Mouse (Mus musculus) neural tube, embryonic 10.5 days (tissue): ENCODE measurements around the gene Tbc1d21.

ENCODE experiments used
- DNase-seq: peaks from one replicate; pipeline ENCODE4 v3.0.0-alpha.2; 2017; ENCODE audit warnings: low spot score; ENCODE audit errors: extremely low spot score

Tbc1d21 gene

GRCm38 (mm10) chr9:58345963-58346362 is 24.3 kb downstream of the Tbc1d21 start:
- no peak for DNase-seq

- DNase-seq, result no peak
Observed at GRCm38 (mm10) chr9:58341795-58342194, 28.5 kb downstream of the Tbc1d21 start.

- DNase-seq, result no peak
Observed at GRCm38 (mm10) chr9:58336650-58337281, 33.5 kb downstream of the Tbc1d21 start.

- DNase-seq, result no peak
Observed at GRCm38 (mm10) chr9:58331276-58331675, 39.0 kb downstream of the Tbc1d21 start.

GRCm38 (mm10) chr9:58330293-58330692 is 40.0 kb downstream of the Tbc1d21 start:
- DNase-seq, result peak; percentile 48

GRCm38 (mm10) chr9:58327382-58327781 is 42.9 kb downstream of the Tbc1d21 start:
- no peak for DNase-seq

- DNase-seq, result no peak
Observed at GRCm38 (mm10) chr9:58326477-58327180, 43.6 kb downstream of the Tbc1d21 start.

GRCm38 (mm10) chr9:58321681-58322080 is 48.6 kb downstream of the Tbc1d21 start:
- DNase-seq, result no peak

- no peak for DNase-seq
Observed at GRCm38 (mm10) chr9:58318317-58318716, 51.9 kb downstream of the Tbc1d21 start.

GRCm38 (mm10) chr9:58317381-58317780 is 52.9 kb downstream of the Tbc1d21 start:
- DNase-seq, result no peak

GRCm38 (mm10) chr9:58316784-58317183 is 53.5 kb downstream of the Tbc1d21 start:
- no peak for DNase-seq

GRCm38 (mm10) chr9:58315850-58316249 is 54.4 kb downstream of the Tbc1d21 start:
- no peak for DNase-seq

- DNase-seq, result no peak
Observed at GRCm38 (mm10) chr9:58314682-58315360, 55.4 kb downstream of the Tbc1d21 start.

- DNase-seq, result peak; percentile 84
Observed at GRCm38 (mm10) chr9:58312944-58313359, 57.3 kb downstream of the Tbc1d21 start, which contains the start of gene Loxl1. Loxl1 (minus strand) TSS chr9:58313186.

- DNase-seq, result peak; percentile 70
Observed at GRCm38 (mm10) chr9:58312196-58312943, 57.9 kb downstream of the Tbc1d21 start.

GRCm38 (mm10) chr9:58311191-58311910 is 58.9 kb downstream of the Tbc1d21 start:
- DNase-seq, result peak; percentile 50

- no peak for DNase-seq
Observed at GRCm38 (mm10) chr9:58310043-58310660, 60.1 kb downstream of the Tbc1d21 start.
